Mouse (Mus musculus): ENCODE results near the gene Npepl1.

GRCm38 (mm10) chr2:174132413-174132969, 22.3 kb downstream of the Npepl1 start:
- no peak for TF ChIP-seq CTCF (IDR thresholded peaks at IDR 0.05; ENCODE audit: insufficient read depth, low read length)
- TF ChIP-seq POLR2A (IDR thresholded peaks at IDR 0.05; ENCODE audit: borderline replicate concordance, extremely low read depth, low read depth, low read length) = no peak

Data from lung, adult 2 months (tissue).